Mouse (Mus musculus) CD4-positive helper T cell, adult 2 months (primary cell): ENCODE results near the gene Qprt.

Experiments used
- DNase-seq: peaks from one replicate; pipeline ENCODE4 v3.0.0-alpha.2; 2012; ENCODE audit warnings: low read depth, missing footprints, low spot score

Qprt gene

DNA sequence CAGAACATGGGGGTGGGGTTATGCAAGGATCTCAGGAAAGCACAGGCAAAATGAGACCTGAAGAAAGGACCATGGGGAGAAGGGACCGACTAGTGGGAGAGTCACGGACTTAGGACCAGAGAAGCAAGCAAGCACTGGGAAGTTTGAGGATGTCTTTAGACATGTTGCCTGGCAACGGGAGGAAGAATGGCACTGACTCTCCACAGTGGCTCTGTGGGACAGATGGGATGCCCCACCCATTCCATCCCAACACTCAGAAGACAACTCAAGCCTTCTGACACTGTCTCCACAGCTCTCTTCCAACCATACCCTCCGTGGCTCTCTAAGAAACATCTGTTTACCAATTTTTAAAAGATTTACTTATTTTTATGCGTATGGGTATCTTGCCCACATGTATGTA, 11.1 kb upstream of the Qprt start:
- DNase-seq: no peak

DNA sequence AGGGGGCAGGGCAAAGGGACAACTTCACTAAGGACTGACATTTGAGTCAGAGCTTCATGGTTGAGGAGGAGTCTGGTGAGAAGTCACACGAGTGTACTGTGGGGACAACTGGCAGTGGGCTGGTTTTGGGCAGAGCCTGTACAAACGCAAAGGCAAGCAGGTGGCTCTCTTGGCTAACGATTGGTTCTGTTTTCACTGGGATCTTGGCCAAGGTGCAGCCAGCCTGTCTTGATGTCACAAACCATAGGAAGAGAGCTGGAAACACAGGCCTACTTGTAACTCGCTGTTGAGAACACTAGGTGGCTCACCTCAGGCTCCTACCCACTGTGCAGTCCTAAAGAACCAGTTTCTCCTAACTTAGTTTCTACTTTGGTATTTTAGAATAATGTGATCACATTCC, 7.6 kb upstream of the Qprt start:
- peak; percentile 63 for DNase-seq

DNA sequence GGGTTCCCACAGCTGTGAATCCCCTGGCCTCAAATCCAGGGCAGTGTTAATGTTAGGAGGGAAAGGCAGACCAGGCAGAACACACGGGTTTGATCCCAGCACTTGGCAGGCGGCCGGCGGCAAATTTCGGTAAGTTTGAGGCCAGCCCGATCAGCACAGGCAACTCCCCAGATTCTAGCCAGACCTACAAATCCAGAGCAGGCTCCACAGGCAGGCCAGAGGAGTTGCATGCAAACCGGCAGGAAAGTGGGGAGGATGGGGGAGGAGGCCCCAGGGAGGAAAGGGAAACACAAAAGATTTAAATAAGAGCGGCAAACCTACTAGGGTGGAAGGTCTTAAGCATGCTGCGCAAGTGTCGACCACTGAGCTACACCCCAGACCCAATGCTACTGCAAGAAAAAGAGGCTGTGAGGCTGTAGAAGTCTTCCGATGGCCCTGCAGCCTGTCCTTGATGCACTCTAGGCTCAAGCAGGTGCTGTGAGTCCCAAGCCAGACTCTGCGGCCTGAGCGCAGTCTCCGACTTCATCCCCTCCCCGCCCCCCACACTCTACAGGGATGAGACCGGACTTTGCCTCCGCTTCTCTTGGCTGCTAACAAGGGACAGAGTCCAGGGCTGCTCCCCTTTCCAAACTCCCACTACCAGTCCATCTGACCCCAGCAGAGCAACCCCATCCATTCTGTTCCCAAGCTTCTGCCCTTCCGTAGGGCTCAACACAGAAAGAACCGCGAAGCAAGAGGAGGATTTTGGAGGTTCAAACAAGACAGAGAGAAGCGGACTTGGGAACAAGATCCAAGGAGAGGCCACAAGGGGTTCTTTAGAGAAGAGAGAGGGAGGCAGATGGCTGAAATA, 740 bp downstream of the Qprt start:
- DNase-seq: no peak

DNA sequence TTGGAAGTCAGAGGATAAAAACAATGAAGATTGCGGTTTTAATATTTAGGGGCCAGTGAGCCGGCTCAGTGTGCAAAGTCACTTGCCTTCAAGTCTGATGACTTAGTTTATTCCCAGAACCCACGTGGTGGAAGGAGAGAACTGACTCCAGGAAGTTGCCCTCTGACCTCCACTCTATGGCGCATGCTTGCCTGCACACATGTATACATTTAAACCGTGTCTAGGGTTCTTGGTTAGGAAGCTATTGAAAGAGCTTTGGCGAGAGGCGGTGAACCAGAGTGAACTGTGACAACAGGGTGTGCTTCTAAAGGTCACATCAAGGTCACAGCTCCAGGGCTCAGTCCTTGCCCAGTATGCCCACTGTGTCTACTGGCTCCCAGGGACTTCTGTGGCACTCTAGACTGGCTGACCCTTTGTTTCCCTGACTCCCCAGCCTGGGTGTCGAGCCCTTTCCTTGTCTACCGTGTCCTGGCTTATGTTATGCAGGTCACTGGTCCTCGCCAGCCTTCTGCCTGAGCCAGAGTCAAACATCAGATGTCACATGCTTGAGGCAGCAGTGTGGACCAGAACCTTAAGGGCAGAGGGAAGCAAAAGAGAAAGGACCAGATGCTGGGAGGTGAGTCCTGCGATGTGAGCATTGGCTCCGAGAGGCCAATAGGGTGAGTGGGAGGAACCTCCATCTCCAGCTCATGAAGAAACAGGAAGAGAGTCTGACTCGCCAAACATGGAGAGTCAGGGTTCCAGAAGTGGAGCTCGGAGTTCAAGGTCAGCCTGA, 3.2 kb downstream of the Qprt start:
- DNase-seq: no peak

DNA sequence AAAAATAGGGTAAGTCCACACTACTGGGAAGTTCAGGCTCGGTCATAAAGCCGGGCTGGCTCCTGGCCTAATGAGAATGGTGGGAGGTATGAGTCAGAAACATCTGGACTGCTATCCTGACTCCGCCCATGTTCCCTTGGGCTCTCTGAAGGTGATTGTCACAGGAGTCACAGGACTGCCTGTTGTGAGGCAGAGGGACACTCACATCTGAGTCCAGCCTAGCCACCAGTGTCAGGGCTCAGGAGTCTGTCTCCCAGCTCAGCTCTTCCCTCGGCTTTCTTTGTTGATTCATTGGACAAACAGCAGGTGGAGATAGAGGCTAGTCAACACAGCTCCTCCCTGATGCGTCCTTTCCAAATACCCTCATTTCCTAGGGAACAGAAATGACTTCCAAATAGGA, 4.1 kb downstream of the Qprt start:
- no peak for DNase-seq

DNA sequence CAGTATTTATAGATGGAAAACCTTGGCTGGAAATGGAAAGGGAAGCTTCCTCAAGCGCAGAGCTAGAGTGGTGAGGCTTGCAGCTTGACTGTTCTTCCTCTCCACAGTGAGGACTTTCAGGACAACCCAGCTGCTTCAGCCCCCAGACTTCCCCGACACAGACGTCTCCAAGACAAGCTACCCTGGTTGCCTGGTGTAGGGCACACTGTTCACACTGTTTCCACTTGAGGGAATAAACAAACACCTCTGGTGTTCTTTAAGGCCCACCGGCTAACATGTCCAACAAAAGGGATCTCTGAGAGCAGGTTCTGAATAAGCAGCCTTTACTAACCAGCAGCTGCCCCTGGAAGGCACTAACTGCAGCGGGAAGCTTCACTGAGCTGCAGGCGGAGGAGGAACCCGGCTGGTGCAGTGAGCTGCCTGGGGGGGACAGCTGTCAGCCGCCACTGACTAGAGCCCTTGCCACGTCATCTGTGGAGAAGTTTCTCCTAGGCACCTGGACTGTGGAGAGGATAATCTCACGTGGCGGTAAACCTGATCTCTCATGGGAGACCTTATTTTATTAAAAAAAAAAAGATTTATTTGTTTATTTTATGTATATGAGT, 5.6 kb downstream of the Qprt start:
- DNase-seq: no peak

DNA sequence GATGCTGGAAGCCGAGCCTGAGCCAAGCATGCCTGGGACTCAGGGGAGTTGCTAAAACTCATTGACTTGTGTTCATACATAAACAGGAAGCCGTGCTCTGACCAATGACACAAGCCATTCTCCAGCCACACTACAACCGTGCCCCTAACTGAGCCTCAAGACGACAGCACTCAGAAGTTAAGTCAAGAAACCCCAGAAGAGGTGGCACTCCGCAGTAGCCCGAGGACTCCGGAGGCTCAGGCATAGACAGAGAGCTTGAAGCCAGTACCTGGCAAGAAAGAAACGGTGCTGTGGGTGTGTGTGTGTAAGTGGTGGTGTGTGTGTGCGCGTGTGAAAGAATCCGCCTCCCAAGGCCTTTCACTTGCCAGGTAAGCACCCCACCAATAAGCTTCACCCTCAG, 7.1 kb downstream of the Qprt start:
- DNase-seq: no peak

DNA sequence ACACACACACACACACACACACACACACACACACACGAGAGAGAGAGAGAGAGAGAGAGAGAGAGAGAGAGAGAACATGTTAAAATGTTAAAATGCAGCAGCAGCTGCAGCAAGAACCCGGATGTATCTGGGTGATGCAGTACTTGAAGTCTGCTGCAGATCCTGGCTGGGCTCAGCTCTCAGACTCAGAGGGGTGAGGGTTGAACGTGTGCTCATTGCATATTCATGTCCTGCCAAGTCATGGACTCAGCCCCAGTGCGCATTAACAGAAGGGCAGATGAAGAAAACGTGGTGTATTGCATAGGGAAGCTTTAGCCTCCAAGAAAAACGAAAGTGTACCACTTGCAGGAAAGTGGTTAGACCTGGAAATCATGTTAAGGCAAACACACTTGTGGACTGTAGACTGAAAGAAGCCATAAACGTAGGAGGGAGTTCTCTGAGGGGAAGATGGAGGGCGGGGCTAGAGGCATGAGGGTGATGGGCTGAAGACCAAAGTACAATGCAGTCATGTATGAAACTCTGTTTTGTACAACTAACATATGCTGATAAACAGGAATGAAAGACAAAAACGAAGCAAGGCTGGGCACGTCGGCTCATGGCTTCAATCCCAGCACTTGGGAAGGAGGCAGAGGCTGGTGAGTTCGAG, 8.3 kb downstream of the Qprt start:
- peak; percentile 85 for DNase-seq

DNA sequence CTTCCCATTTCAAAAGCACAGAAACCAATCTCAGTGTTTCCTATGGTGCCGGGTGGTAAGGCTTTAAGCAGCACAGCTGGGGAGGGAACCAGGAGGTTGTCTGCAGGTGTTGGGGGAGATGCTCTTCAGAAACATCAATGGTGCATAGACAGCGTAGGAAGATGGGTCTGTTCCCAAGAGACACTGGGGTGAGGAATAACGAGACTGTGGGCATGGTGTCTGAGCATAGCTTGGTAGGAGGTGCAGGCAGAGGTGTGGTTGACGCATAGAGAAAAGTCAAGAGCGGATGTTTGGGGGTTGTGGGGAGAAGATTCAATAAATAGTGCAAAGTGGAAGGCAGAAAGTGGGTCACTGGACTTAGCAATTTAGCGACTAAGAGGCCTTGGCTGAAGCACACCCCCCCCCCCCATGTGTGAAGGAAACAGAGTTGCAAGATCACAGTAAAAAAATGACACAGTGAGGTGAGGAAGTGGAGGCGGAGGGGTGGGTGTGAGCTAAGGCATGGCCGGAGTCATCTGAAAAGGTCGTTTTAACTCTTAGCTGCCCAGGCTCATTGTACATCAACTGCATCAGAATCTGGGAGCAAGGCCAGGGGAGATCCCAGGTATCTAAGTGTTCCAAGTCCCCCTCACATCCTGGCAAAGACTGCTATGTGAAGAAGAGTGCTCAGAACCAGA, 9.0 kb downstream of the Qprt start:
- DNase-seq: peak; percentile 86

DNA sequence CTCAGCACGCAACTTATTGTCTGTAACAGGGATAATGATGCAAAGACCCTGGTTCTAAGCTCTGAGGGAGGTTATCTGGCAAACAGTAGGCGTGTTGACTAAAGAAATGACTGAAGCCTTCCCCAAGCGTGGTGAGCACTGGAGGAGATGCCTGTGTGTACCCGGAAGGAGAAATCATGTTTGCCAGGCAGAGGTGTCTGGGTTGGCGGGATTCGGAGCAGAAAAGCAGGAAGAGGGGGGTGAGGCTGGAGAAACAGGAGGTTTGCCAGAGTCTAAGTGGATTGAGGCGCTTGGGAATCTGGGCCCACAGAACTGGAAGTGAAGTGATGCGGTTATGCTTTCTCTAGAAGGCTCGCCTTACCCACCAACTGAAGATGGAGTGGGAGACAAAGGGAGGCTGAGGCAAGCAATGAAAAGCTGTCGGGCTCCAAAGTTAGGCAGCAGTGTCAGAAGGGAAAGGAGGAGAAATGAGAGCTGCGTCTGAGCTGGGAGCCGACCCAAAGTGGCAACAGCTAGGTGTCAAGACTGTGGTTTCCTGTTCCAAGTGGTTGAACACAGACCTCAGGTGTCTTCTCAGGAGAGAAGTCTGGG, 9.7 kb downstream of the Qprt start:
- peak; percentile 76 for DNase-seq

DNA sequence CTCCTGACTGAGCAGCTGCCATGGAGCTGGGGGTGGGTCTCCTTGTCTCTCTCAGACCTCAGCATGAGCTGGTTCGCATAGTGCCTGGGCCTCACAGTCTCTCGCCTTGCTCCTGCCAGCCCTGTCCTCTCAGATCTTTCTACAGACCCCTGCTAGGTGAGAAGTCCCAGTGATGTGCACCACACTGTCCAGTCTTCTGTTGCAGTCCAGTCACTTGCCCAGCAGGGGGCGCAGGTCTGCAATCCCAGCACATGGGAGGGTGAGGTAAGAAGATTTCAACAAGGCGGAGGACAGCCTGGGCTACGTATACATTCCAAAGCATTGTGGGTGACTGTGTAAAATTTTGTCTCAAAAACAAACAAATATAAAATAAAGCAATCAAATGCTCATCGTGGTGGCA, 10.6 kb downstream of the Qprt start:
- peak; percentile 83 for DNase-seq

DNA sequence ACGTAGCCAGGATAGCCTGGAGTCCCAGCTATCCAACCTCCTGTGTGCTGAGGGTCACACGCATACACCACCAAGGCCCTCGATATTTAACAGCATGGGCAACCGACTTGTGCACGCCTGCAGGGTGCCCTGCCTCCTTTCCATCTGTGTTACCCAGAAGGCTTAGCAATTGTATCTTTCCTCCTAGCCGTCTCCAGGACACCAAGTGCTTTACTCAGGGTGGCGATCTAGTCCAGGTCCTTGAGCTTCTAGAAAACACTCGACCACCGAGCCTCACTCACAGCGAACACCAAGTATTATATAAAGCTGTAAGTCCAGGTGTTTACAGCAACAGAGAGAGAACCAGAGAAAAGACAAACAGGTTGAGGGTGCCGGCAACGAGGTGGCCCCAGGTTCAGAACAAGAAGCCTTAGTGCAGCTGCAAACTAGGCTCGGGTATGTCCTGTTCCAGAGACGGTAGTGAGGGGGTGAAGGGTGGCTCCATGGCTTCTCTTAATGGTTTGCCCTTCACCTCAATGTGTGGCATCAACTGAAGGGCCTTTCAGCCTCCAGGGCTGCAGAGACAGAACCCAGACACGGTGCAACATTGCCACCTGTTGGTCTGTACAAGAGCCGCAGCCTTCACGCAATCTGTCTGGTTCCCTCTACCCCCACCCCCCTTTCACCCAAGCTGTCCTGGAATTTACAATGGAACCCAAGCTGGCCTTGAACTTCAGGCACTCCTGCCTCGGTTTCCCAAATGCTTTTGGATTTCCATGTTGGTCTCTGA, 11.6 kb downstream of the Qprt start:
- DNase-seq: peak; percentile 79

DNA sequence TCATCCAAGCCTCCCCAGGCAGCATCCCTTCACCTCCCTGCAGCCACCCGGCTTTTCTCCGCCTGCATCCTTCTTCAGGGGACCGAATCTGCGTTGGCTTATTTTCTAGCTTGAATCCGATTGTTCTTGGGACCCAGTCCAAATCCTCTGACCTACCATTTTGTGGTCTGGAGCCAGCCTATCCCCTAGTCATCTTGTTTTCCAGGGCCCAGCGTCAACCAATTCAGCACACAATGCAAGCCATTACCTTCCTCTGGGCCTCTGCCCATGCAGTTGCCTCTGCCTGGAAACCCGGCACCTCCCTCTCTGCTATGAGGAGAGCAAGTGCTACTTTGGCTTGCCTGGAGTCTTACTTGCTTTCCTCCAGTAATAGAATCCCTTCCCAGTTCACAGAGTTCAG, 16.5 kb downstream of the Qprt start:
- no peak for DNase-seq

DNA sequence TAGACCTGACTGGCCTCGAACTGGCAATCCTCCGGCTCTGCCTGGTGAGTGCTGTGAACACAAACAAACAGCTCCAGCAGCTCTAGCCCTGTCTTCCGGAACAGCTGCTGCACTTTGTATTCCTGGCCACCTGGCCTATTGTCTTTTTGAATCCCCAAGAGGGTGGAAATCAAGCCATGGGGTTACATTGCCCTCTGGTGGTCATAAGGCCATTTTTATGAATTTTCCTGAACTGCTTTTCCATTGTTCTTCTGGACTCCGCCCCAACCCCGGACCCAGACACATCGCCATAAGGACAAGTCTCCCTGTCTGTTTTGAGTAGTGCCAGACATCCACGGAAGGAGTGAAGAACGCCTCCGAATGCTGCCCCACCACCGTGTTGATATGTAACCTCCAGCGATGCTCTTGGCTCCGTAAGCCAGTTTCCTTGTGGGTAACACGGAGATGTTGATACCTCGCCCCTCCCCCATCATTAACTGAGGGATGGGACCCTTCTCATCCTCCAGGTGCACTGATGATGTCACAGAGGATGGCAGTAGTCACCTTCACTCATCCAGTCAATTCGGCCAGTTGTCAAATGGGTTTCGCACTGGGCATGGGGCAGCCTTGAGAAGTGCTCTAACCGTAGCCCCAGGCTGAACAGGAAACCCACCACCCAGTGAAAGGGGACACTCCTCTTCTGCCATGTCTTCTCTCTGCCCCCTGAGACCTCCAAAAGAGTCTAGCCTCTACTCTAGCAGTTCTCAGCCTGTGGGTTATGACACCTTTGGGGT, 17.3 kb downstream of the Qprt start:
- DNase-seq: peak; percentile 87

DNA sequence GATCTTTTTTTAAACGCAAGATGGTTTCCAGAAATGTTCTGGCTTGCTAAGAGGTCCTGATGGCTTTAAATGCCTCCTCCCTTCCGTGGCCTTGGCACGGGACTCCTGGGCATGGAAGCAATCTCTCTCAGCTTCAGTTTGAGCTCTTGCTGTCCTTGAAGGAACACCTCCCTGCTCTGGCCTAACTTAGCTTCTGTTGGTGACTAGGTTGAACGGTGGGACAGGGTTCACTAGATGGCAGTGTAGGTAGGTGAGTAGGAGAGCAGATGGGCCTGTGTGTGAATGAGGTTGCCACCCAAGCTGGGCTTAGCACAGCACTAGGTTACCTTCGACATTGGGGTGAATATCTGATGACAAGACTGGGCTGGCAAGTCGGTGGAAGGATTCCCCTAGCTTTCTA, 18.1 kb downstream of the Qprt start:
- peak; percentile 70 for DNase-seq

DNA sequence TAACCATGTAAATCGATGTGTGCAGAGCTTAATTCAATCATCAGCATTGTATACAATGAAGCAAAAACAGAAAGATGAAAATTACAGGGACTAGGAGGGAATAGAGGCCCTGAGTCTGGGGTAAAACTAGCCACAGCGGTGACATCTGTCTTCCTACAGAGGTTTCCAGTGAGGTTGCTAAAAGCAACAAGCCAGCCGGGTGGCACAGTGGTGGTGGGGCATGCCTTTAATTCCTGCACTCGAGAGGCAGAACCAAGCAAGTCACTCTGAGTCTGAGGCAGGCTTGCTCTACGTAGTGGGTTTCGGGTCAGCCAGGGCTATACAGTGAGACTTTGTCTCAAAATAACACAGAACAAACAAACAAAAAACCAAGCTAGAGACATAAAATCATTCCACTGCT, 19.9 kb downstream of the Qprt start:
- DNase-seq: no peak

DNA sequence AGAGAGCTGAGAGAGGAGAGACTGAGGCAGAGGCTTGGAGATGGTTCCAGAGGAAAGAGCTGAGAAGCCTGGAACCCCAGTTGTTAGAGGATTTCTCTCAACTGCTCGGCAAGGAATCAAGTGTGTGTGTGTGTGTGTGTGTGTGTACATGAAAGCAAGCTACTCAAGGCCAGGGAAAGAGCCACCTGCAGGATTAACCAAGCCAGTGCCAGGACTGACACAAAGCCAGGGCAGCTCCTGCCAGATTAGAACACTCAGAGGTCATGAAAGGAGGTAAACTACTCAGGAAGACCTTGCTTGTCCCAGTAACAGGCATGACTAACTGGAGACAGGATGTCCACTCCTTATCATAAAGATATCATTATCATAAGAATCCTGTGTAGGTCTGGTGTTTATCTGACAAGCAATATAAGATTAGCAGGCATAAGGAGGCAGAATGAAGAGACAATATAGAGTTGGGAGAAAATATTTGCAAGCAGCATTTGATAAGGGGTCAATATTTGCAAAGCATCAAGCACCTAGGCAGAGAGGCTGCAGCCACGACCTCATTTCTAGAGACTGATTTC, 20.5 kb downstream of the Qprt start:
- no peak for DNase-seq

DNA sequence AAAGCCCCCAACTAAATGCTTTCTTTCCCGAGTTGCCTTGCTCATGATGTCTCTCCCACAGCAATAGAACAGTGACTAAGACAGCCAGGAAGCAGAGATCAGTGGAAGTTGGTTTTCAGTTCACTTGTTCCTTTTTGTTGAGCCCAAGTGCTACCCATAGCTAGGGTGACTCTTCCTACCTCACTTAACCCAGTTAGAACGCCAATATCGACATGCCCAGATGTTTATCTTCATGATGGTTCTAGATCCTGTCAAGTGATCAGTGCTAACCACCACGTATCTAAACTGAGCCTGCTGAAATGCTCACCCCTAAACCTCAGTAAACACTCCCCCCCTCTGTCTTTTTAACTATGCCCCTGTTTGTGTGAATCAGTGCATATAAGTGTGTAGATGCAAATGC, 22.5 kb downstream of the Qprt start:
- peak; percentile 50 for DNase-seq

DNA sequence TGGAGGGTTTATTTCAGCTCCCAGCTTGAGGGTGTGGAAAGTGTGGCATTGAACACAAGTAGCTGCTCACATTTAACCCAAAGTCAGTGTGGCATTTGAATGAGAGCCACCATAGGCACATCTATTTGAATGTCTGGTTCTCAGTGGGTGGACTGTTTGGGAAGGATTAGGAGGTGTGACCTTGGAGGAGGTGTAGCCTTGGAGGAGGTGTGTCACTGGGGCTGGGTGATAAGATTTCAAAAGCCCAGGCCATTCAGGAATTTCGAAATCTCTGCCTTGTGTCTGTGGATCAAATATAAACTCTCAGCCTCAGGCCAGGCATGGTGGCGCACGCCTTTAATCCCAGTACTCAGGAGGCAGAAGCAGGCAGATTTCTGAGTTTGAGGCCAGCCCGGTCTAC, 23.1 kb downstream of the Qprt start:
- DNase-seq: no peak
